Mouse (Mus musculus): ENCODE measurements around the gene Erc1. TPM values are rescaled to one million over a fixed set of nuclear protein-coding genes. Genes with fewer than 3 reads are reported as not detected.

Gene Erc1
- polyA plus RNA-seq, 1 experiment from 2014 or later: 12.7 TPM

DNA sequence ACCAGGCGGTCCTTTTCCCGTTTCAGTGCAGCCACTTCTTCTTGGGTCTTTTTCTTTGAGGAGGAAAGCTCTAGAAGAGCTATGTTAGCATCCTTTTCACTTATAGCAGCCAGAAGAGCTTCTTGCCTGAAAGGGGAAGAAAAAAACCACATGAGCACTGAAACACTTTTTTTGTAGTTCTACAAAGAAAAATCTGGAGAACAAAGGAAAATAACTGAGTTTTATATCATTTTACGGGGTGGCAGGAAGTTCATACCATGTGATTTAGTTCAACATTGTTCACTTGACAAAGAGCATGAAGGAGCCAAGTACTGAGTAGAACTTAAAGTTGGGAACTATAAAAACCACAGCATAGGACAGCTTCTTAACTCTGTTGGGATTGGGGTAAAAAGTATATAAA lies 217.3 kb downstream of the Erc1 start:
- 82% methylated on average over 3 of the region's 3 CpGs for WGBS
- Histone ChIP-seq H3K36me3 (ENCODE audit: control insufficient read depth, insufficient read depth) (peaks cover 10% of the 10 kb centered on the region), H3K27me3 (ENCODE audit: control insufficient read depth, insufficient read depth, low read length) (no peaks in the 10 kb centered on the region), H3K4me2 (ENCODE audit: low read depth, low read length) (no peak overlapping the region), H3K4me1 (ENCODE audit: control insufficient read depth, insufficient read depth, low read length) (no peaks in the 10 kb centered on the region), H3K9ac (ENCODE audit: low read length) (no peak overlapping the region), H3K4me3 (ENCODE audit: low read length) (no peak overlapping the region), H3K9me3 (replicated peaks; ENCODE audit: control insufficient read depth, low read length) (no peaks in the 10 kb centered on the region), H3K27ac (ENCODE audit: low read length) (no peak overlapping the region)
- no peak for ATAC-seq (replicated peaks; ENCODE audit: extremely low read depth, insufficient read depth, low FRiP score)

DNA sequence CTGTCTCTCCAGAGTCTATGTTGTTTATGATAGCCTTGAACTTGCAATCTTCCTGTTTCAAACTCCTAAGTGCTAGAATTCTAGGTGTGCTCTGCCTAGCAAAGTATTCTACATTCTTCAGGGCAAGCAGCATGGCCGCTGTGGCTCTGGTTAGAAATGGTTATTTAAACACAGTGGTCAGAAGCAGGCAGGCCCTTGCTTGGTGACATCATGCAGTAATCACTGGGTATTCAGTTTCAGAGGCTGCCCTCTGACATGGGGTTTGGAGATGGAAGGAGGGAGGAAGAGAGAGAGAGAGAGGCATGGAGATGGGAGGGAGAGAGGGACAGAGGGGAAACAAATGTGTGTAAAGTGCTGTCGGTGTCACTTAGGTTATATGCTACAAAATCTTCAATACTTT lies 246.6 kb downstream of the Erc1 start:
- H3K9me3 ChIP-seq (replicated peaks; ENCODE audit: control insufficient read depth, low read length): no peaks in the 10 kb centered on the region
- H3K4me1 ChIP-seq (ENCODE audit: control insufficient read depth, insufficient read depth, low read length): no peaks in the 10 kb centered on the region
- H3K36me3 ChIP-seq (ENCODE audit: control insufficient read depth, insufficient read depth): no peaks in the 10 kb centered on the region
- H3K9ac ChIP-seq (ENCODE audit: low read length): no peak overlapping the region
- 72% methylated on average over 2 of the region's 2 CpGs for WGBS
- H3K27ac ChIP-seq (ENCODE audit: low read length): no peak overlapping the region
- no peak overlapping the region for H3K4me3 ChIP-seq (ENCODE audit: low read length)
- no peak overlapping the region for H3K4me2 ChIP-seq (ENCODE audit: low read depth, low read length)
- no peak for ATAC-seq (replicated peaks; ENCODE audit: extremely low read depth, insufficient read depth, low FRiP score)
- no peaks in the 10 kb centered on the region for H3K27me3 ChIP-seq (ENCODE audit: control insufficient read depth, insufficient read depth, low read length)

- Histone ChIP-seq H3K4me1 (ENCODE audit: control insufficient read depth, insufficient read depth, low read length) (no peaks in the 10 kb centered on the region), H3K4me3 (ENCODE audit: low read length) (no peak overlapping the region), H3K36me3 (ENCODE audit: control insufficient read depth, insufficient read depth) (0 out of 2 replicates have a peak, but pooled peaks cover 4% of the 10 kb centered on the region), H3K4me2 (ENCODE audit: low read depth, low read length) (no peak overlapping the region), H3K27ac (ENCODE audit: low read length) (no peak overlapping the region), H3K9me3 (replicated peaks; ENCODE audit: control insufficient read depth, low read length) (no peaks in the 10 kb centered on the region), H3K9ac (ENCODE audit: low read length) (no peak overlapping the region), H3K27me3 (ENCODE audit: control insufficient read depth, insufficient read depth, low read length) (no peaks in the 10 kb centered on the region)
- WGBS: 73% methylated on average over 4 of the region's 4 CpGs
- no peak for ATAC-seq (replicated peaks; ENCODE audit: extremely low read depth, insufficient read depth, low FRiP score)
Observed at GRCm38 (mm10) chr6:119595440-119595839, 252.5 kb downstream of the Erc1 start.

- Histone ChIP-seq H3K27ac (ENCODE audit: low read length) (no peak overlapping the region), H3K27me3 (ENCODE audit: control insufficient read depth, insufficient read depth, low read length) (no peaks in the 10 kb centered on the region), H3K4me2 (ENCODE audit: low read depth, low read length) (no peak overlapping the region), H3K36me3 (ENCODE audit: control insufficient read depth, insufficient read depth) (0 out of 2 replicates have a peak, but pooled peaks cover 4% of the 10 kb centered on the region), H3K4me3 (ENCODE audit: low read length) (no peak overlapping the region), H3K9me3 (replicated peaks; ENCODE audit: control insufficient read depth, low read length) (no peaks in the 10 kb centered on the region), H3K9ac (ENCODE audit: low read length) (no peak overlapping the region), H3K4me1 (ENCODE audit: control insufficient read depth, insufficient read depth, low read length) (peaks cover 16% of the 10 kb centered on the region)
- no peak for ATAC-seq (replicated peaks; ENCODE audit: extremely low read depth, insufficient read depth, low FRiP score)
- WGBS: 83% methylated on average over 2 of the region's 2 CpGs
Observed at GRCm38 (mm10) chr6:119590872-119591271, 257.1 kb downstream of the Erc1 start.

- Histone ChIP-seq H3K4me1 (ENCODE audit: control insufficient read depth, insufficient read depth, low read length) (peaks cover 35% of the 10 kb centered on the region), H3K4me2 (ENCODE audit: low read depth, low read length) (no peak overlapping the region), H3K36me3 (ENCODE audit: control insufficient read depth, insufficient read depth) (no peaks in the 10 kb centered on the region; the same call in 1 of the 2 replicates), H3K9ac (ENCODE audit: low read length) (no peak overlapping the region), H3K4me3 (ENCODE audit: low read length) (no peak overlapping the region), H3K27ac (ENCODE audit: low read length) (no peak overlapping the region), H3K9me3 (replicated peaks; ENCODE audit: control insufficient read depth, low read length) (no peaks in the 10 kb centered on the region), H3K27me3 (ENCODE audit: control insufficient read depth, insufficient read depth, low read length) (no peaks in the 10 kb centered on the region)
- 67% methylated on average over 2 of the region's 2 CpGs for WGBS
- no peak for ATAC-seq (replicated peaks; ENCODE audit: extremely low read depth, insufficient read depth, low FRiP score)
Observed at GRCm38 (mm10) chr6:119587897-119588296, 260.1 kb downstream of the Erc1 start.

DNA sequence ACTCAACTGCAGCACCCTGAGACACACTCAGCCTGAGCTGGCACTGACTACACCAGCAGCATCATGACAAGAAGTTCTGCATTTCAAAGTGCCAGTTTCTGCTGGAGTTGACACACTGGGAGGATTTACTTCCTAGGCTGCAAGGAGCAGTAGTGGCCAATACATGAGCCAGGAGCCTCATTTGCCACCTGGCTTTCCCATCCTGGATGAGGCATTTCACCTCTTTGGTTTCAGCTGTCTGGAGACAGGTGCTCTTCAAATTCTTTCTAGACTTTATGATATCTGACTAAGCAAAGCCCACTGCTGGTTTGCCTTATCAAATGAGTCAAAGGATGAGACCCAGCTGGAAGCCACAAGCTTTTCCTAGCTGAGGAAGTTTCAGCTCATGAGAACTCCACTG lies 260.5 kb downstream of the Erc1 start:
- Histone ChIP-seq H3K27me3 (ENCODE audit: control insufficient read depth, insufficient read depth, low read length) (no peaks in the 10 kb centered on the region), H3K9me3 (replicated peaks; ENCODE audit: control insufficient read depth, low read length) (no peaks in the 10 kb centered on the region), H3K4me2 (ENCODE audit: low read depth, low read length) (no peak overlapping the region), H3K36me3 (ENCODE audit: control insufficient read depth, insufficient read depth) (no peaks in the 10 kb centered on the region; the same call in 1 of the 2 replicates), H3K9ac (ENCODE audit: low read length) (no peak overlapping the region), H3K4me1 (ENCODE audit: control insufficient read depth, insufficient read depth, low read length) (peaks cover 35% of the 10 kb centered on the region), H3K27ac (ENCODE audit: low read length) (no peak overlapping the region), H3K4me3 (ENCODE audit: low read length) (no peak overlapping the region)
- no peak for ATAC-seq (replicated peaks; ENCODE audit: extremely low read depth, insufficient read depth, low FRiP score)

GRCm38 (mm10) chr6:119585652-119586375 lies 262.2 kb downstream of the Erc1 start:
- Histone ChIP-seq H3K27ac (ENCODE audit: low read length) (peak overlapping the region; percentile 36), H3K4me1 (ENCODE audit: control insufficient read depth, insufficient read depth, low read length) (peaks cover 35% of the 10 kb centered on the region), H3K27me3 (ENCODE audit: control insufficient read depth, insufficient read depth, low read length) (no peaks in the 10 kb centered on the region), H3K4me3 (ENCODE audit: low read length) (no peak overlapping the region), H3K36me3 (ENCODE audit: control insufficient read depth, insufficient read depth) (no peaks in the 10 kb centered on the region; the same call in 1 of the 2 replicates), H3K4me2 (ENCODE audit: low read depth, low read length) (no peak overlapping the region), H3K9me3 (replicated peaks; ENCODE audit: control insufficient read depth, low read length) (no peaks in the 10 kb centered on the region), H3K9ac (ENCODE audit: low read length) (no peak overlapping the region)
- ATAC-seq (replicated peaks; ENCODE audit: extremely low read depth, insufficient read depth, low FRiP score): no peak; the same call in 1 of the 2 replicates
- WGBS: 64% methylated on average over 5 of the region's 5 CpGs

- Histone ChIP-seq H3K27ac (ENCODE audit: low read length) (no peak overlapping the region), H3K36me3 (ENCODE audit: control insufficient read depth, insufficient read depth) (no peaks in the 10 kb centered on the region; the same call in 1 of the 2 replicates), H3K4me1 (ENCODE audit: control insufficient read depth, insufficient read depth, low read length) (peaks cover 26% of the 10 kb centered on the region), H3K9ac (ENCODE audit: low read length) (no peak overlapping the region), H3K4me3 (ENCODE audit: low read length) (no peak overlapping the region), H3K27me3 (ENCODE audit: control insufficient read depth, insufficient read depth, low read length) (no peaks in the 10 kb centered on the region), H3K9me3 (replicated peaks; ENCODE audit: control insufficient read depth, low read length) (no peaks in the 10 kb centered on the region), H3K4me2 (ENCODE audit: low read depth, low read length) (no peak overlapping the region)
- ATAC-seq (replicated peaks; ENCODE audit: extremely low read depth, insufficient read depth, low FRiP score): no peak
- 68% methylated on average over 1 of the region's 1 CpGs for WGBS
Observed at GRCm38 (mm10) chr6:119584061-119584460, 263.9 kb downstream of the Erc1 start.

- H3K9ac ChIP-seq (ENCODE audit: low read length): no peak overlapping the region
- peaks cover 26% of the 10 kb centered on the region for H3K4me1 ChIP-seq (ENCODE audit: control insufficient read depth, insufficient read depth, low read length)
- WGBS: 78% methylated on average over 5 of the region's 5 CpGs
- H3K4me2 ChIP-seq (ENCODE audit: low read depth, low read length): no peak overlapping the region
- no peaks in the 10 kb centered on the region for H3K9me3 ChIP-seq (replicated peaks; ENCODE audit: control insufficient read depth, low read length)
- ATAC-seq (replicated peaks; ENCODE audit: extremely low read depth, insufficient read depth, low FRiP score): no peak
- no peaks in the 10 kb centered on the region for H3K27me3 ChIP-seq (ENCODE audit: control insufficient read depth, insufficient read depth, low read length)
- no peak overlapping the region for H3K27ac ChIP-seq (ENCODE audit: low read length)
- H3K36me3 ChIP-seq (ENCODE audit: control insufficient read depth, insufficient read depth): no peaks in the 10 kb centered on the region; the same call in 1 of the 2 replicates
- H3K4me3 ChIP-seq (ENCODE audit: low read length): no peak overlapping the region
Observed at GRCm38 (mm10) chr6:119583165-119583564, 264.8 kb downstream of the Erc1 start.

Data from heart, embryonic 16.5 days (tissue).